Mouse (Mus musculus): Measurements from ENCODE around the gene Ablim2.

DNA sequence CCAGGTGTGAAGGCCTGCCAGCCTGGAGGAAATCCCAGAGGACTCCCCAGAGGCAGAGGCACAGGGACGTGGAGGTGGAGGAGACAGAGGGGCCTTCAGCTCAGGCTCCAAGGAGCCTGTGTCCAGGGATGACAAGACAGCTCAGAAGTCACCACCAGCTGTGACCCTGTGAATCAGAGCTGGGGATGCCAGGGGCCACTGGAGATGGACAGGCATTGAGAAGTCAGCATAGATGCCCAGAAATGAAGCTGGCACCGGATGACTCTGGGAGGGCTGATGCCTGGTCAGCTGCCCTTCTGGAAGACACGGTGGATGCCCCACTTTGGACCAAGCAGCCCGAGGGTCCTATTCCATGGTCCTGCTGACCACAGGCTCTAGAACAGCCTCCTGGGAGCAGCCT lies 36.3 kb downstream of the Ablim2 start:
- TF ChIP-seq CTCF (IDR thresholded peaks at IDR 0.05; ENCODE audit: borderline replicate concordance, extremely low read depth, insufficient read depth, insufficient read length), result no peak
- no peak for TF ChIP-seq POLR2A (IDR thresholded peaks at IDR 0.05; ENCODE audit: borderline replicate concordance, extremely low read depth, insufficient read depth, insufficient read length, poor library complexity, severe bottlenecking)

Measured in brain, embryonic 14.5 days (tissue).